Mouse (Mus musculus) kidney, embryonic 15.5 days (tissue): ENCODE data around the gene 6330409D20Rik. TPM values are rescaled to one million over a fixed set of nuclear protein-coding genes. Genes with fewer than 3 reads are reported as not detected.

Experiments
- ATAC-seq: fragments of 200-750 bp; cut with Nextera tagmentation; replicated peaks from 2 replicates; pipeline ENCODE4 v1.8.0; 2017; ENCODE audit warnings: moderate TSS enrichment; ENCODE audit not compliant: low FRiP score
- H3K27ac ChIP-seq: fragments of 300-500 bp; sonication (generic); 2 replicates; pipeline ENCODE4 v1.5.1; 2015; ENCODE audit warnings: mild to moderate bottlenecking, inconsistent platforms
- H3K27me3 ChIP-seq: fragments of 300-500 bp; sonication (generic); 2 replicates; pipeline ENCODE4 v1.6.1; 2015; ENCODE audit warnings: inconsistent platforms
- H3K36me3 ChIP-seq: fragments of 300-500 bp; sonication (generic); 2 replicates; pipeline ENCODE4 v1.6.1; 2015; ENCODE audit warnings: inconsistent platforms
- H3K4me1 ChIP-seq: fragments of 300-500 bp; sonication (generic); 2 replicates; pipeline ENCODE4 v1.6.1; 2015; ENCODE audit warnings: inconsistent platforms
- H3K4me2 ChIP-seq: fragments of 300-500 bp; sonication (generic); 2 replicates; pipeline ENCODE4 v1.6.1; 2015; ENCODE audit warnings: moderate library complexity, mild to moderate bottlenecking, inconsistent platforms
- H3K4me3 ChIP-seq: fragments of 300-500 bp; sonication (generic); replicated peaks from 2 replicates; pipeline ENCODE4 v1.5.1; 2015; ENCODE audit warnings: mild to moderate bottlenecking, inconsistent platforms
- H3K9ac ChIP-seq: fragments of 300-500 bp; sonication (generic); 2 replicates; pipeline ENCODE4 v1.6.1; 2015; ENCODE audit warnings: mild to moderate bottlenecking, inconsistent platforms
- H3K9me3 ChIP-seq: fragments of 300-500 bp; sonication (generic); replicated peaks from 2 replicates; pipeline ENCODE4 v1.6.1; 2016; ENCODE audit warnings: inconsistent platforms
- WGBS: fragments of 180-500 bp; shearing (Covaris S2); methylation state at CpG from one replicate; pipeline ENCODE4 v1.1.7; 2015; ENCODE audit warnings: mixed read lengths; 5-methylcytosine and 5-hydroxymethylcytosine counted together
- polyA plus RNA-seq: library from polyadenylated mRNA; unstranded; fragments of >200 nt; fragmentation: Nextera tagmentation; extraction: Ambion mirVana; gene quantifications from 2 replicates; pipeline ENCODE4 v1.2.1, GENCODE M21; 2015

6330409D20Rik gene
- polyA plus RNA-seq, 1 experiment from 2014 or later: not detected

DNA sequence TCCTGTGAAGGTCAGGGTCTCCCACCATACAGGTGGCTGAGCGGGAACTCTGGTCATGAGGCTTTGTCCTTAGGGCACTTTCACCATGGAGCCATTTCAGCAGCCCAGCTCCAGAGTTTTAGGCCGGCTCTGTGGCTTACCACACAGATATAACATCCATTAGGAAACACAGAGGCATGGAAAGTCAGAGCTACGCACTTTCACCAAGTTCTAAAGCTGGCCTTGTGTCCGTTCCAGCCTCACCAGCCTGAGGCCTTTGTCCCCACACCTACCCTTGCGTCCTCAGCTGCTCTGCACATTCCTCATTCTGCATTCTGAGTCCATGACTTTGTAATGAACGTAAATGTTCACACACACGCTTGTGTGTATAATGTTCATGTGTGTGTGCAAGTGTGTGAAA, 35.8 kb downstream of the 6330409D20Rik start:
- no peak overlapping the region for H3K9ac ChIP-seq
- H3K4me2 ChIP-seq: no peak overlapping the region
- ATAC-seq: no peak
- 94% methylated on average over 7 of the region's 7 CpGs for WGBS
- H3K4me1 ChIP-seq: peaks cover 17% of the 10 kb centered on the region; the same call in 1 of the 2 replicates
- H3K9me3 ChIP-seq: no peaks in the 10 kb centered on the region
- peak overlapping the region; percentile 64 for H3K27ac ChIP-seq
- H3K27me3 ChIP-seq: no peaks in the 10 kb centered on the region
- H3K4me3 ChIP-seq: no peak overlapping the region
- H3K36me3 ChIP-seq: peaks cover 79% of the 10 kb centered on the region

DNA sequence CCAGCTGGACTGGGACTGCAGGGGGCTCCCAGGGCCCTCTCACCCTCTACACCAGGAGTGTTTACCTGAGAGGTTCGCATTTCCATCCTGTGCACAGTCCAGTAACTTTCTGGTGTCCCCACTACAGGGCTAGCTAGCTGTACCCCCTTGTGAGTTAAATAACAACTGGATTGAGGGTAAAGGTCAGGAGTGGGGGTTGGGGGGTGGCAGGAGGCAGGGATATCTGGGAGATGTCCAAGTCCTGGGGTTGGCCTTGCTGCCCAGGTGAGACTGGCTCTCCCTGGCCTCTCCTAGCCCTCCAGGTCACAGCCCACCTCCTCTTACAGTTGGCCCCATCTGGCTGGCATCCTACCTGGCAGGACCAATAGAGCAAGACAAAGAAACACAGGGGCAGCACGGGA, 36.8 kb downstream of the 6330409D20Rik start, which contains the start of gene Fpgs:
Gene Fpgs (minus strand): TSS at position 125 of the 401 bp plus-strand sequence.
- Histone ChIP-seq H3K4me2 (no peak within 1 kb of the TSS), H3K4me1 (peaks cover 12% of the 10 kb centered on the region; the same call in 1 of the 2 replicates), H3K27ac (peak within 1 kb of the TSS; percentile 64), H3K27me3 (no peaks in the 10 kb centered on the region), H3K9ac (no peak within 1 kb of the TSS), H3K4me3 (no peak within 1 kb of the TSS), H3K36me3 (peaks cover 69% of the 10 kb centered on the region), H3K9me3 (no peaks in the 10 kb centered on the region)
- WGBS: 64% methylated on average over 2 of the region's 2 CpGs
- peak; percentile 70 for ATAC-seq

DNA sequence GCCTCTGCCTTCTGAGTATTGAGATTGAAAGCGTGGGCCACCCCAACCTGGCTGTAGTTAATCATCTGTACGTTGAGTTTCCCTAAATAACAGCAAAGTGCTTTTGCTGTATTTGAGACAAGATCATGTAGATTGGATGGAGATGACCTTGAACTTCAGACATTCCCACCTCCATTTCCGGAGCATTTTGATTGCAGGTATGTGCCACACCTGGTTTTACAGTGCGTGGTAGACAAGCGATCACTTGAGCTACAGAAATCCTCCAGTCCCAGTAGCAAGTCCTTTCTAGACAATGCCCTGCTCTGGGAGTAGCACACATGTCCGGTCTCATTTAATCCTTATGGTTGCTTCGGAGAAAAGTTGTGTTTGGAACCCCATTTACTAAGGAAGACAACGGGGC, 37.8 kb downstream of the 6330409D20Rik start:
- Histone ChIP-seq H3K4me1 (peaks cover 12% of the 10 kb centered on the region; the same call in 1 of the 2 replicates), H3K27ac (0 out of 2 replicates have a peak overlapping the region, but pooled peaks have one; percentile 64), H3K9me3 (no peaks in the 10 kb centered on the region), H3K4me3 (no peak overlapping the region), H3K27me3 (no peaks in the 10 kb centered on the region), H3K4me2 (no peak overlapping the region), H3K9ac (no peak overlapping the region), H3K36me3 (peaks cover 60% of the 10 kb centered on the region)
- no peak for ATAC-seq
- WGBS: 94% methylated on average over 8 of the region's 8 CpGs

DNA sequence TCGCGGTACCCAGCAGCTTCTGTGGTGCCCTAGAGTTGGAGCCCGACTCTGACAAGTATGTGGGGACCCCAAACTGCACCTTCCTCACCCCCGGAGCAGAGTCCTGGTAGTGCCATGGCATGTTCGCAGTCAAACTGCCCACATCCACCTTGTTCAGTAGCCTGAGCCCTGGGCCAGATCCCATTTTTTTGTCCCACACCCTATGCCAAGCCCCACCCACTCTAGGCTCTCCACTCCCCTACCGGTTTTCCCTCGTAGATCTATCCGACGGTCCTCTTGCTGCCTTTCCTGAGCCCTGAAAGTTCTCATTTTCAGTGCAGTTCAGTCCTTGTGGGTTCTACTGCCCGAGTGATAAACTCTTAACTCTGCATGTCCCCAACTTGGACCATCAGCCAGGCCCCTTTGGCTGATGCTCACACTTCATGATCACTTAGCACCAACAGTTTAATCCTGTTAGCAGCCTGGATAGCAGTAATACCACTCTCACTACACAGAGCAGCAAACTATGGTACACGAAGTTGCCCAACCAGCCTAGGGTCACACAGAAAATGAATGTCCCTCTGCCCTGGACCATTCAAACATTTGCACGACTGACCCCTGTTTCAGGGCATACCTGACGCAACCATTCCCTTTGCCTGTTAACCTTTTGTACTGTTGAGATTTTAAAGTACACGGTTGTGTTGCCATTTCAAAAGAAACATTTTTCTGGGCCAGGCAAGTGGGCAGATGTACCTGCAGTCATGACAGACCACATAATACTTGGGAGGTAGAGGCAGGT, 39.7 kb downstream of the 6330409D20Rik start:
- Histone ChIP-seq H3K9me3 (no peaks in the 10 kb centered on the region), H3K27ac (0 out of 2 replicates have a peak overlapping the region, but pooled peaks have one; percentile 27), H3K4me1 (peaks cover 12% of the 10 kb centered on the region; the same call in 1 of the 2 replicates), H3K36me3 (peaks cover 41% of the 10 kb centered on the region), H3K4me3 (no peak overlapping the region), H3K4me2 (no peak overlapping the region), H3K27me3 (no peaks in the 10 kb centered on the region), H3K9ac (no peak overlapping the region)
- ATAC-seq: no peak
- WGBS: 83% methylated on average over 14 of the region's 14 CpGs

DNA sequence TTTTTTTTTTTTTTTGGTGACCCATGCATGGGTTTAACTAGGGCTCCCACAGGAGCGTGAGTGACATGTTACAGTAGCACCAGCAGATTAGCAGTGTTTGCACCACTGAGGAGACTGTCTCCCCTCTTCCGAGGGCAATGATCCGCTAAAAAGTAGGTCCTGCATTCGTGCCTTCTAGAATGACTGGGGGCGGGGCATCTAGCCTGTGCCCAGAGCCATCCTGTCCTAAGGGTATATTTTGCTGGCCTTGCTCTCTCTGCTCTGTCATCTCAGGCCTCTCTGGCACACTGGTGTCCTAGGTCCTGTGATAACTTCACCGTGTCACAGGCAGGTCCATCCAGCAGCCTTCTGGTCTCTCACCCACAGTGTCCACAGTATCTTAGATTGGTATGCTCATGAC, 41.1 kb downstream of the 6330409D20Rik start:
- Histone ChIP-seq H3K9me3 (no peaks in the 10 kb centered on the region), H3K27ac (no peak overlapping the region), H3K4me2 (no peak overlapping the region), H3K27me3 (no peaks in the 10 kb centered on the region), H3K36me3 (peaks cover 26% of the 10 kb centered on the region), H3K4me3 (no peak overlapping the region), H3K9ac (no peak overlapping the region), H3K4me1 (peaks cover 13% of the 10 kb centered on the region; the same call in 1 of the 2 replicates)
- 0 out of 2 replicates have a peak, but pooled peaks have one; percentile 20 for ATAC-seq
- WGBS: 59% methylated on average over 6 of the region's 6 CpGs

DNA sequence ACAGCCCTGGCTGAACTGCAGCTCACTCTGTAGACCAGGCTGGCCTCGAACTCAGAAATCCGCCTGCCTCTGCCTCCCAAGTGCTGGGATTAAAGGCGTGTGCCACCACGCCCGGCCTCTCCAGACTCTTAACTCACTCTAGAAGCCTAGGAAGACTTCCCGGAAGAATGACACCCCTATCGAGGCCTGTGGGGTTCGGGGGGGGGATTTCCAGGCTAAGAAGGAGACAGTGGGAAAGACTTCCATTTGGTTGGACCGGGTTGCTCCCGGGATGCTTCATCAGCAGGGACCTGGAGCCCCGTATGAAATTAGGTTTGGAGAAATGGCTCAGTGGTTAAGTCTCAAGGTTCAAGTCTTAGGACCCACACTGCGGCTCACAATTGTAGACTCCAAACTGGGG, 46.1 kb downstream of the 6330409D20Rik start:
- no peaks in the 10 kb centered on the region for H3K9me3 ChIP-seq
- peak overlapping the region; percentile 77 for H3K4me3 ChIP-seq
- H3K9ac ChIP-seq: peak overlapping the region; percentile 49; the same call in 1 of the 2 replicates
- peaks cover 4% of the 10 kb centered on the region; the same call in 1 of the 2 replicates for H3K36me3 ChIP-seq
- no peak for ATAC-seq
- peaks cover 32% of the 10 kb centered on the region for H3K4me1 ChIP-seq
- H3K27me3 ChIP-seq: no peaks in the 10 kb centered on the region
- peak overlapping the region; percentile 87 for H3K4me2 ChIP-seq
- peak overlapping the region; percentile 89 for H3K27ac ChIP-seq
- WGBS: 83% methylated on average over 12 of the region's 12 CpGs

DNA sequence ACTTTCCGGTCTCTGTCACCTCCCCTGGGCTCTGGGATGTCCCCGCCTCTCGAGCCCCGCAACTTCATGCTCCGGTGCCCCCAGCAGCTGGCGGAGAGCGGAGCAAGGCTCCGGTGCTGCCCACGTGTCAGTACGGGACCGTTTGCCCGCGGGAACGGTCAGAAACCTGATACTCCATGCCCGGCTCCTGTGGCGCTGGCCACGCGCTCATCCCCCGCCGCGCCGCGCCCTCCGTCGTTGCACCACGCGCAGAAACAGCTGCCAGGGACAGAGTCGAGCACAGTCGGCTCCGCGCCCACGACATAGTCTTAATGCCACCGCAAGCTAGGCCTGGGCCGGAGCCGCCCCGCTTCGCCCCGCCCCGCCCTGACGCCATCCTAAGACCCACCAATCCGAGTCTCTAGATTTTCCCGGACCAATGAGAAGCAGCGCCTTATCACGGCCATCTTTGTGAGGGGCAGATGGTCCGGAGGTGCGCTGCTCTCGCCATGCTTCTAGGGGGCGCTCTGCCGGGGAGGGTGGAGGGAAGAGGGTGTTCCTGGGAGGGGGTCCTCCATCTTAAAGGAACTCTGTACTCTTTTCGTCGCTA, 46.9 kb downstream of the 6330409D20Rik start:
- Histone ChIP-seq H3K9ac (peak overlapping the region; percentile 88), H3K4me2 (peak overlapping the region; percentile 87), H3K27me3 (no peaks in the 10 kb centered on the region), H3K4me1 (peaks cover 34% of the 10 kb centered on the region), H3K27ac (peak overlapping the region; percentile 89), H3K36me3 (peaks cover 4% of the 10 kb centered on the region; the same call in 1 of the 2 replicates), H3K4me3 (peak overlapping the region; percentile 77), H3K9me3 (no peaks in the 10 kb centered on the region)
- ATAC-seq: peak; percentile 98
- under 1% methylated on average over 51 of the region's 51 CpGs for whole genome bisulfite sequencing

DNA sequence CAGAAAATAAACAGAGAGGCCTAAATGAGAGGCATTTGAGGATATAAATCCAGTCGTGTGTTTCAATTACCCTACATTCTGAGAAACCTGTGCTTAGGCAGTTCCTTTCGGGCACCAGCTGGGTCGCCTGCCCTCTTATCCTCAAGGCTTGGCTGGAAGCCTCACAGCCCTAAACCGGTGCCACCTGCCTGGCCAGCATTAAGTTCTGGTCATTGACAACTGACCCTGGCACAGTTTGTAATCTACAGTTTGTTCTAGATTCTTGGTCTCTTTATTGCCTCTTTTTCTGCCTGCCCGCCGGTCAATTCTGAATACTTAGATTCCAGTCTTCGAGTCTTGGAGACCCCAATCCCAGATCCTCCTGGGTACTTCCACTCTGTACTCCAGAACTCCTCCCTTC, 47.5 kb downstream of the 6330409D20Rik start:
- Histone ChIP-seq H3K27me3 (no peaks in the 10 kb centered on the region), H3K4me2 (peak overlapping the region; percentile 87), H3K36me3 (peaks cover 8% of the 10 kb centered on the region), H3K27ac (peak overlapping the region; percentile 89), H3K9ac (peak overlapping the region; percentile 88), H3K9me3 (no peaks in the 10 kb centered on the region), H3K4me1 (peaks cover 34% of the 10 kb centered on the region), H3K4me3 (peak overlapping the region; percentile 77)
- 13% methylated on average over 7 of the region's 7 CpGs for WGBS
- ATAC-seq: no peak

DNA sequence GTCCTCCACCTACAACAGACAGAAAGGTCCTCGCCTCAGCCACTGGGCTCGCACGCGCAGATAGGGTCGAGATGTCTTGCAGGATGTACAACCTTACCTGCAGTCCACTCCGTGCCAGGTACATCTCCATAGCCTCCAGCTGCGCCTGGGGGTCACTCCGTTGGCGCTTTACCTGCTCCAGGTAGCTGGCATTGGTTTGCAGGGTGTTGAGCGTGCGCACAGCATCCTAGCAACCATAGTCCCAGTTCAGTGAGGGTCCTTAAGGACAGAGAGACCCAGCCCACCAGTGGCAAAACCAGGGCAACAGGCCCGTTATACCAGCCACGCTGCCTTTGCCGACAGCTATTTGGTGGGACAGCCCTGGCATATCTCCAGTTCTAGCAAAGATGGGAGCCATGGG, 48.3 kb downstream of the 6330409D20Rik start:
- Histone ChIP-seq H3K27ac (no peak overlapping the region), H3K9me3 (no peaks in the 10 kb centered on the region), H3K4me3 (peak overlapping the region; percentile 77), H3K4me1 (peaks cover 34% of the 10 kb centered on the region), H3K4me2 (peak overlapping the region; percentile 87), H3K9ac (no peak overlapping the region), H3K27me3 (no peaks in the 10 kb centered on the region), H3K36me3 (peaks cover 16% of the 10 kb centered on the region)
- WGBS: 94% methylated on average over 14 of the region's 14 CpGs
- no peak for ATAC-seq

DNA sequence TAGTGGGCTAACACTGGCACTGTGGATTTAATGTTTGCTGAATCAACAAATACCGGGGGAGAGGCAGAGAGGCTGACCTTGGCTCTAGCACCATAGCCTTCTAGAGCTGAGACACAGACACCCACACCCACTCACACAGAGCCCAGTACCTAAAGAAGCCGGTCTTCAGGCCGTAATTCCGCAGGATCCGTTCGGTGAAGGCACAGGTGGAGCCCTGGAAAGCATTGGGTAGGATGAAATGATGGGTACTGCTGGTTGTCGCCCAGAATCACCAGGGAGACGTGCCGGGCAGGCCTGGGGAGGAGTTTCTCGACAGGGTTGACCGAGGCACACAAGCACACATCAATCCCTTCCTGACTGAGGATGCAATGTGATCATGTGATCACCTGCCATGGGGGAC, 49.8 kb downstream of the 6330409D20Rik start:
- H3K4me2 ChIP-seq: no peak overlapping the region
- H3K27me3 ChIP-seq: no peaks in the 10 kb centered on the region
- H3K9me3 ChIP-seq: no peaks in the 10 kb centered on the region
- no peak overlapping the region; the same call in 1 of the 2 replicates for H3K9ac ChIP-seq
- ATAC-seq: no peak
- H3K36me3 ChIP-seq: peaks cover 30% of the 10 kb centered on the region
- no peak overlapping the region for H3K27ac ChIP-seq
- WGBS: 72% methylated on average over 11 of the region's 11 CpGs
- H3K4me3 ChIP-seq: no peak overlapping the region
- peaks cover 34% of the 10 kb centered on the region for H3K4me1 ChIP-seq

DNA sequence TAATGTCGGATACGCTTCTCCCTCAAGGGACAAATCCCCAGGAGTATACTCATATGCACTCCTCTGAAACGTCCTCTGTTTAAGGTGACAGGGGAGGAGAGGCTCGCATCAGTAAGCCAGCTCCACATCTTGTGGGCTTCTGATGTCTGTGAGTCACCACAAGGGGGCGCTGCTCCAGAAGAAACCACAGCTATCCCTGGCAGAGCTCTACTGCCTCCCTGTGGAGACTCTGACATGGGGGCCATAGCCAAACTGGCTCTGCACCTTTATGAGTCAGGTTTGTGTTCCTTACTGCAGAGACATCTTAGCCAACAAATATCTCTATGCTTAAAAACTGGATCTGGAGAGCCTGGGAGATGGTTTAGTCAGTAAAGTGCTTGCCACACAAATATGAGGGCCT, 51.4 kb downstream of the 6330409D20Rik start:
- Histone ChIP-seq H3K27me3 (no peaks in the 10 kb centered on the region), H3K36me3 (peaks cover 47% of the 10 kb centered on the region), H3K4me3 (no peak overlapping the region), H3K4me1 (peaks cover 30% of the 10 kb centered on the region), H3K9ac (no peak overlapping the region), H3K27ac (no peak overlapping the region), H3K9me3 (no peaks in the 10 kb centered on the region), H3K4me2 (no peak overlapping the region)
- ATAC-seq: no peak
- WGBS: 24% methylated on average over 5 of the region's 5 CpGs

DNA sequence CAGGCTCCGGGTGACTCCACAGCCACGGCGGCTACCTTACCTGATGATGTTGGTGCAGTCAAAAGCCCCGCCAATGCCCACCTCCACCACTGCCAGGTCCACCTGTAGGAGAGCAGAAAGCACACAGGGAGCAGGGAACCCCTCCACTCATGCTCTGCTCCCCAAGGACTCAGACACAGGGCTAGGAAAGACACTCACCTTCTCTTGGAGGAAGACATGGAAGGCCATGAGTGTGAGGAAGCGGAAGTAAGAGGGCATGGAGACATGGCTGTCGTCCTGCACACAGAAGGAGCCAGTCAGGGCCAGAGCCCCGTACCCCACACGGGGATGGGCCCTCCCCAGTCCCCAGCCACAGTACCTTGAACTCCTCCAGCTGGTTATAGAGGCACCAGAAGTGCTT, 53.3 kb downstream of the 6330409D20Rik start:
- Histone ChIP-seq H3K4me2 (no peak overlapping the region), H3K9ac (no peak overlapping the region), H3K4me1 (peaks cover 22% of the 10 kb centered on the region), H3K27me3 (no peaks in the 10 kb centered on the region), H3K36me3 (peaks cover 65% of the 10 kb centered on the region), H3K9me3 (no peaks in the 10 kb centered on the region), H3K27ac (no peak overlapping the region), H3K4me3 (no peak overlapping the region)
- WGBS: 92% methylated on average over 8 of the region's 8 CpGs
- ATAC-seq: no peak
